Mouse (Mus musculus) stomach, postnatal 0 days (tissue): ENCODE measurements around the gene Ispd.

ENCODE experiments used
- CTCF ChIP-seq: IDR thresholded peaks from 2 replicates; pipeline ENCODE4 v1.5.1; 2016; ENCODE audit warnings: antibody characterized with exemption, low read depth, mild to moderate bottlenecking, moderate library complexity
- EP300 ChIP-seq: optimal IDR thresholded peaks from 2 replicates; pipeline ENCODE3; 2016; ENCODE audit warnings: antibody characterized with exemption

DNA sequence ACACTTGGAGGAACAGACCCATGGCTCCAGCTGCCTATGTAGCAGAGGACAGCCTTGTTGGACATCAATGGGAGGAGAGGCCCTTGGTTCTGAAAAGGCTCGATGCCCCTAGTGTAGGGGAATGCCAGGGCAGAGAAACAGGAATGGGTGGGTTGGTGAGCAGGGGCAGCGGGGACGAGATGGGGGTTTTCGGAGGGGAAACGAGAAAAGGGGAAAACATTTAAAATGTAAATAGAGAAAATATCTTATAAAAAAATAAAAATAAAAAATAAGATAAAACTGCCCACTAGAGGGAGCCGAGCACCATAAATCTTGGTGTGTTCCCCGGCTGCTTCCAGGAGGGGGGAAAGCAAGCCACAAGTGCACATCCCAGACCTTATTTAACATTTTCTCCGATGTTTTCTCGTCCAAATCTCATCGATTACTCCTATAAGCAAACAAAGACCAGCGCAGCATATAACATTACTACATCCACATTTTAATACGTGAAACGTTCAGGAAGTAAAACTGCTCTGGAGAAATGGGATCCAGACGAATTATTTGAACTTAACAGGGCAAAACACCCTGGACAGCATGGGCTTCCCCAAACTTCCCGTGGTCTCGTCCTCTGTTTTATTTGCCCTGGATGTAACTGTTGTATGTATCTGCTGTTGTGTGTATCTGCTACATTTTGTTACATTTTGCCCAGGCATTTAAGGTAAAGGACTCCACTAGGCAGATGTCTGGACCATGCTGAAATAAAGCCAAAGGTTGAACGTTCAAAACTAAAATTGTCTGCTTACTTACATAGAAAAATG, 332.8 kb downstream of the Ispd start:
- TF ChIP-seq CTCF (peak; percentile 69), EP300 (no peak)
